Mouse (Mus musculus) lung, embryonic 16.5 days (tissue): ENCODE measurements around the gene Lhx3. TPM values are rescaled to one million over a fixed set of nuclear protein-coding genes. Genes with fewer than 3 reads are reported as not detected.

ENCODE experiments used
- ATAC-seq: fragments of 200-750 bp; cut with Nextera tagmentation; 2 replicates; pipeline ENCODE4 v1.8.0; 2017; ENCODE audit warnings: low read depth, mild to moderate bottlenecking, moderate library complexity
- H3K27ac ChIP-seq: fragments of 300-500 bp; sonication (generic); 2 replicates; pipeline ENCODE4 v1.5.1; 2014; ENCODE audit warnings: mild to moderate bottlenecking, control low read depth, low read length
- H3K27me3 ChIP-seq: fragments of 300-500 bp; sonication (generic); 2 replicates; pipeline ENCODE4 v1.6.1; 2014; ENCODE audit warnings: low read depth, low read length, mixed read lengths; ENCODE audit not compliant: control insufficient read depth, insufficient read depth
- H3K36me3 ChIP-seq: fragments of 300-500 bp; sonication (generic); 2 replicates; pipeline ENCODE4 v1.6.1; 2014; ENCODE audit warnings: low read length; ENCODE audit not compliant: control insufficient read depth, insufficient read depth
- H3K4me1 ChIP-seq: fragments of 300-500 bp; sonication (generic); replicated peaks from 2 replicates; pipeline ENCODE4 v1.6.1; 2014; ENCODE audit warnings: low read length, mixed read lengths; ENCODE audit not compliant: control insufficient read depth, insufficient read depth
- H3K4me2 ChIP-seq: fragments of 300-500 bp; sonication (generic); 2 replicates; pipeline ENCODE4 v1.6.1; 2014; ENCODE audit warnings: low read depth, low read length, control low read depth
- H3K4me3 ChIP-seq: fragments of 300-500 bp; sonication (generic); 2 replicates; pipeline ENCODE4 v1.5.1; 2014; ENCODE audit warnings: mild to moderate bottlenecking, low read length, control low read depth
- H3K9ac ChIP-seq: fragments of 300-500 bp; sonication (generic); 2 replicates; pipeline ENCODE4 v1.6.1; 2014; ENCODE audit warnings: low read length, control low read depth
- H3K9me3 ChIP-seq: fragments of 300-500 bp; sonication (generic); 2 replicates; pipeline ENCODE4 v1.6.1; 2016; ENCODE audit warnings: low read length; ENCODE audit not compliant: control insufficient read depth
- WGBS: fragments of 180-500 bp; shearing (Covaris S2); extraction: QIAGEN DNeasy Blood & Tissue Kit; methylation state at CpG from one replicate; pipeline ENCODE4 v1.1.7; 2014; 5-methylcytosine and 5-hydroxymethylcytosine counted together
- polyA plus RNA-seq: library from polyadenylated mRNA; unstranded; fragments of >200 nt; fragmentation: Nextera tagmentation; extraction: Ambion mirVana; gene quantifications from 2 replicates; pipeline ENCODE4 v1.2.1, GENCODE M21; 2015

Lhx3 gene
- polyA plus RNA-seq: not detected in 2 replicates

DNA sequence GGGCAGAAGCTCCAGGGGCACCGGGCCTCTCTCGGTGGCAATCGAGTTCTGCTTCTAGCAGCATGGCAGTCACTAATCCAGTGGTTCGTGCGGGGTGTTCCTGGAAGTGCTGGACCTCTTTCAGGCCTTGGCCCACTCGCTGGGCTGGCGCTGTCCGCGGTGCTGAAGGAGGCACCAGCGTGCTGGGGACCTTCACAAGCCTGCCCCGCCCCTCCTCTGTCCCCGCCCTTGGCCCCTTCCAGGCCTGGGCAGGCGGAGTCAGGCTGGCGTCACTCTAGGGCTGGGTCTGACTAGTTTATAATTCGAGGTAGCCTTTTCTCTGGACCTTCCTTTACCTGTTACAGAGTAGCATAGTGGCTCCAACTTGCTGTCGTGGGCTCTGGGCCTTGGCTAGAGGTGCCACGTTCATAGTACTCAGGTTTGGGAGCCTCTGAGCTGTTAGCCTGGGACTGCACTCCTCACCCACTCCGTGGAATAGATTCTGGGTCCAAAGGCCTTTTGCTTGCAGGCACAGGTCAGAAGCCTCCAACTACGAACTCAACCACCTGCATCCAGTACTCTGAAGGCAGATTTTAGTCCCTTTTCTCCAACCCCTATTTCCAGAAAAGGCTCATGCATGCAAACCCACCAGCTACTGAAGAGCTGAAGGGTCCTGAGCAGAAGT is at the start of gene Lhx3:
Gene Lhx3 (minus strand): TSS at position 164 of the 664 bp plus-strand sequence.
- Histone ChIP-seq H3K27me3 (peaks cover 48% of the 10 kb centered on the region), H3K4me3 (no peak within 1 kb of the TSS)
- WGBS: 6% methylated on average over 19 of the region's 19 CpGs

GRCm38 (mm10) chr2:26257315-26258096 is 49.4 kb upstream of the Lhx3 start:
- Histone ChIP-seq H3K27me3 (no peaks in the 10 kb centered on the region), H3K4me2 (no peak overlapping the region), H3K4me3 (no peak overlapping the region), H3K9ac (no peak overlapping the region), H3K9me3 (no peaks in the 10 kb centered on the region), H3K27ac (no peak overlapping the region), H3K4me1 (no peaks in the 10 kb centered on the region), H3K36me3 (no peaks in the 10 kb centered on the region)
- 81% methylated on average over 16 of the region's 16 CpGs for WGBS
- no peak for ATAC-seq

More for the DNA sequence above, at the start of gene Lhx3:
- H3K9ac ChIP-seq: no peak within 1 kb of the TSS
- peak; percentile 97 for ATAC-seq
- no peaks in the 10 kb centered on the region for H3K9me3 ChIP-seq
- H3K4me2 ChIP-seq: no peak within 1 kb of the TSS
- peaks cover 12% of the 10 kb centered on the region for H3K36me3 ChIP-seq
- H3K4me1 ChIP-seq: peaks cover 3% of the 10 kb centered on the region; the same call in 1 of the 2 replicates
- H3K27ac ChIP-seq: no peak within 1 kb of the TSS

DNA sequence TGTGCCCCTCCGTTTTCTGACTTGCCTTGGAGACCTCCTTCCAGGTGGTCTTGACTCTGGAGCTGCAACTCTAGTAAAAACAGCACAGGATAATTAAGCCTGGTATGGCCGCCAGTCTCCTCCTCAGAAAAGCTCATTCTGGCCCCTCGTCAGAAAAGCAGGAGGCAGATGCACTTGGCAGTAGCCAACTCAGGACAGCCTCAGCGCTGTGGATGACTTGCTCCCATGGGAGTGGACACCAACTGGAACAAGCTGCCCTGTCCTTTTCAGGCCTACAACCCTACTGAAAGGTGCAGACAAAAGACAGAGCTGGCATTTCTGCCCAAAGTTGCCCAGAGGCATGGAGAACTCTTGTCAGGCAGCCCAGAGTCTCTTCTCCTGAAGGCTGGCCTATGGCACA is 46.7 kb upstream of the Lhx3 start:
- ATAC-seq: no peak
- no peak overlapping the region for H3K4me2 ChIP-seq
- no peaks in the 10 kb centered on the region for H3K36me3 ChIP-seq
- 62% methylated on average over 4 of the region's 4 CpGs for WGBS
- H3K27ac ChIP-seq: no peak overlapping the region
- H3K27me3 ChIP-seq: no peaks in the 10 kb centered on the region
- no peak overlapping the region for H3K9ac ChIP-seq
- no peaks in the 10 kb centered on the region for H3K4me1 ChIP-seq
- no peak overlapping the region for H3K4me3 ChIP-seq
- no peaks in the 10 kb centered on the region for H3K9me3 ChIP-seq

- Histone ChIP-seq H3K9me3 (no peaks in the 10 kb centered on the region), H3K27ac (no peak overlapping the region), H3K4me3 (no peak overlapping the region), H3K9ac (no peak overlapping the region), H3K4me2 (no peak overlapping the region), H3K36me3 (no peaks in the 10 kb centered on the region), H3K27me3 (no peaks in the 10 kb centered on the region), H3K4me1 (no peaks in the 10 kb centered on the region)
- 53% methylated on average over 8 of the region's 8 CpGs for WGBS
- ATAC-seq: no peak
Observed at GRCm38 (mm10) chr2:26252514-26253206, 44.6 kb upstream of the Lhx3 start.

DNA sequence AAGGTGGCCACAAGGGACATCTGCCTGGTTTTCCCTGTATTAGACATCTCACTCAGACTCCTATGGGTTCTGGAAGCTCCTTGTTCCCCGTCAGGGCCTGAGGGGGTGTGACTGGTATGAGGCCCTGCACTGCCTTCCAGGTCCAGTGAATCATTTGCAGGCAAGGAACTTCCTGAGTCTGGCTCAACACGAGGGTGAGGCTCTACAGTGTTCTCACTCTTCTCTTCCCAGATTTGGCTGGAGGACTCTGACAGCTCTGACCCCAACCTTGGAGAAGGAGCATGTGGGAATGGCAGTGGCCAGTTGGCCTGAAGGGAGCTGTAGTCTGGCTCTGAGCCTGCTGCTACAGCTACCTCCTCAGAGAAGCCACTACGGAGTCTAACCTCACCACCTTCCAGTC is 39.4 kb upstream of the Lhx3 start:
- ATAC-seq: no peak
- Histone ChIP-seq H3K27me3 (no peaks in the 10 kb centered on the region), H3K27ac (no peak overlapping the region), H3K36me3 (no peaks in the 10 kb centered on the region), H3K4me1 (no peaks in the 10 kb centered on the region), H3K4me2 (no peak overlapping the region), H3K9ac (no peak overlapping the region), H3K4me3 (no peak overlapping the region), H3K9me3 (no peaks in the 10 kb centered on the region)
- WGBS: 38% methylated on average over 3 of the region's 3 CpGs

- Histone ChIP-seq H3K36me3 (no peaks in the 10 kb centered on the region), H3K9me3 (no peaks in the 10 kb centered on the region), H3K27ac (no peak overlapping the region), H3K9ac (no peak overlapping the region), H3K4me1 (peaks cover 18% of the 10 kb centered on the region), H3K27me3 (no peaks in the 10 kb centered on the region), H3K4me3 (no peak overlapping the region), H3K4me2 (no peak overlapping the region)
- ATAC-seq: 0 out of 2 replicates have a peak, but pooled peaks have one; percentile 42
- WGBS: 42% methylated on average over 3 of the region's 3 CpGs
Observed at GRCm38 (mm10) chr2:26240841-26241240, 32.8 kb upstream of the Lhx3 start.

DNA sequence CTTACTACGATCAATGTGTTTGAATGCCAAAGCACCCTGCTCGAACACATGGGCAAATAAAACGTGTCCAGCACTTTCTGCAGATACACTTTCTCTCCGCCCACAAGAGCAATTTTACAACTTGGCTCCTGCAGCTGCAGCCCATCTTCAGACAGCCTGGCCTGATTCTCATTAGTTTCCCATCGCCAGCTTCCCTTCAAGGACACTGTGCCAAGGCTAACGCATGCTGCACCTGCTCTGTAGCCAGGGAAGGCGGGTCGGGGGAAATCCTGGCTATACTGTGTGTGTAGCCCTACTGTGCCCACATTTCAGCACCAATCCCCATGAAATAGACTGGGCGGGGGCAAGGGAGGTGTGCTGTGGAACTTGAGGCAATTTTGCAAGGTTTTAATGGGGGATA is 32.2 kb upstream of the Lhx3 start:
- no peak overlapping the region for H3K9ac ChIP-seq
- no peaks in the 10 kb centered on the region for H3K9me3 ChIP-seq
- no peak overlapping the region for H3K4me3 ChIP-seq
- no peaks in the 10 kb centered on the region for H3K27me3 ChIP-seq
- no peaks in the 10 kb centered on the region for H3K36me3 ChIP-seq
- no peak overlapping the region; the same call in 1 of the 2 replicates for H3K27ac ChIP-seq
- 29% methylated on average over 9 of the region's 9 CpGs for WGBS
- H3K4me1 ChIP-seq: peaks cover 18% of the 10 kb centered on the region
- H3K4me2 ChIP-seq: no peak overlapping the region
- peak; percentile 29; the same call in 1 of the 2 replicates for ATAC-seq

DNA sequence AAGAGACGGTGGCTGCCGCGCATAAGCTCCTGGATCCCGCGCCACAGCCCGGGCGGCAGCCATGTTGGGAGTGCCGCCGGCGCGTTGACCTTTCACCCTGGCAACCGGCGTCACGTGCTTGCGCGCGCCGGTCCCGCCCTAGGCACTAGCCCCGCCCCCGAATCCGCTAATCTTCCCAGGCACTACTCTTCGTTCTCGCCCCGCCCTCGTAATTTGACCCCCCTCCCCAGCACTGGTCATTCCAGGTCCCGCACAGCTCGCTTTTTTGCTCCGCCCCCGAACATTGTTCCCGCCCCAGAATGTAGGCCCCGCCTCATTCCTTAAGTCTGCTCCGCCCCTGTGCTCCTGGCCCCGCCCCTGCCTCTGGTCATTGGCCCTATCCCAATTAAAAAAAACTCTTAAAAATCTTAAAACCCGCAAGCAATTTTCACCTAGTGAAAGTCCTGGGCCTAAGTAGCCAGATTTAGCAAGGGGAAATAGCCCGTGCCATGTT is 29.2 kb upstream of the Lhx3 start, which contains the start of gene Qsox2:
Gene Qsox2 (minus strand): TSS at position 236 of the 493 bp plus-strand sequence.
- peak within 1 kb of the TSS; percentile 88 for H3K4me3 ChIP-seq
- ATAC-seq: peak; percentile 92
- H3K36me3 ChIP-seq: no peaks in the 10 kb centered on the region
- H3K4me1 ChIP-seq: peaks cover 29% of the 10 kb centered on the region
- H3K27ac ChIP-seq: peak within 1 kb of the TSS; percentile 47
- peak within 1 kb of the TSS; percentile 75 for H3K9ac ChIP-seq
- H3K9me3 ChIP-seq: no peaks in the 10 kb centered on the region
- WGBS: under 1% methylated on average over 36 of the region's 36 CpGs
- no peaks in the 10 kb centered on the region for H3K27me3 ChIP-seq
- peak within 1 kb of the TSS; percentile 86 for H3K4me2 ChIP-seq
